Mouse (Mus musculus): ENCODE results near the gene Mrpl17.

GRCm38 (mm10) chr7:105795759-105796366, 15.0 kb downstream of the Mrpl17 start:
- TF ChIP-seq POU5F1 (IDR thresholded peaks at IDR 0.05; ENCODE audit: borderline replicate concordance, low read length): no peak
- TF ChIP-seq CTCF (conservative IDR thresholded peaks at IDR 0.05; ENCODE audit: low read length): 0 out of 2 replicates have a peak, but pooled peaks have one; percentile 19
